Mouse (Mus musculus): ENCODE data around the gene Zdhhc22. TPM values are rescaled to one million over a fixed set of nuclear protein-coding genes. Genes with fewer than 3 reads are reported as not detected.

Gene Zdhhc22
- polyA plus RNA-seq, 1 experiment = not detected

DNA sequence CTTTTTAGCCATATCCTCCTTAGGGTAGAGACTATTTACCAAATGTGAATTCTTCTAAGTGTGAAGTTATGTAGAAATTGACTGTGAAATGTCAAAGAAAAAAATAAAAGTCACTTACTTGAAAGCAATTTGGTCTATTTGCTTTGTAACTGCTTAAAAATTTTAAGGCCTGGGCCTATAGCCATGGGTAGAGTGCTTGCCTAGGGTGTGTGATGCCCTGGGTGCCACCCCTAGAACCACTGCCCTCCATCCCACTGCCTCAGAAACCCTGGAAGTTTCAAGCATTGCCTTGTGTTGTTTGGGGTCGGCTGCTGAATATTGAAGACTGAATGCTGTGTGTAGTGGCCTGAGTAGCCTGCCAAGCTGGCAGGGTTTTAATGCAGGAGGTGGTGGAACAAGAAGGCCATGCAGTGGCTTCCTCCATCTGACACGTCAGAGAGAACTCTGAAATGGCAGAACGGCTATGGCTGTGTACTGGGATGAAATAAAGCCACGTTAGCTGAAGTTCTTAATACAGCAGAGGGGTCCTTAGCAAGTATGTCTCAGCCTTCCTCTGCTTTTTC lies 24.9 kb downstream of the Zdhhc22 start:
- 88% methylated on average over 4 of the region's 4 CpGs for WGBS
- Histone ChIP-seq H3K27ac (ENCODE audit: control insufficient read depth, insufficient read depth, low read depth, low read length, poor library complexity) (no peak overlapping the region), H3K4me1 (ENCODE audit: control insufficient read depth, insufficient read depth, low read length) (no peaks in the 10 kb centered on the region), H3K4me3 (replicated peaks; ENCODE audit: control insufficient read depth, low read depth, low read length) (no peak overlapping the region)
- TF ChIP-seq POLR2A (IDR thresholded peaks at IDR 0.05; ENCODE audit: borderline replicate concordance, control insufficient read depth, low read depth, low read length) (no peak), CTCF (IDR thresholded peaks at IDR 0.05; ENCODE audit: control insufficient read depth, insufficient read depth, low read length) (no peak)

DNA sequence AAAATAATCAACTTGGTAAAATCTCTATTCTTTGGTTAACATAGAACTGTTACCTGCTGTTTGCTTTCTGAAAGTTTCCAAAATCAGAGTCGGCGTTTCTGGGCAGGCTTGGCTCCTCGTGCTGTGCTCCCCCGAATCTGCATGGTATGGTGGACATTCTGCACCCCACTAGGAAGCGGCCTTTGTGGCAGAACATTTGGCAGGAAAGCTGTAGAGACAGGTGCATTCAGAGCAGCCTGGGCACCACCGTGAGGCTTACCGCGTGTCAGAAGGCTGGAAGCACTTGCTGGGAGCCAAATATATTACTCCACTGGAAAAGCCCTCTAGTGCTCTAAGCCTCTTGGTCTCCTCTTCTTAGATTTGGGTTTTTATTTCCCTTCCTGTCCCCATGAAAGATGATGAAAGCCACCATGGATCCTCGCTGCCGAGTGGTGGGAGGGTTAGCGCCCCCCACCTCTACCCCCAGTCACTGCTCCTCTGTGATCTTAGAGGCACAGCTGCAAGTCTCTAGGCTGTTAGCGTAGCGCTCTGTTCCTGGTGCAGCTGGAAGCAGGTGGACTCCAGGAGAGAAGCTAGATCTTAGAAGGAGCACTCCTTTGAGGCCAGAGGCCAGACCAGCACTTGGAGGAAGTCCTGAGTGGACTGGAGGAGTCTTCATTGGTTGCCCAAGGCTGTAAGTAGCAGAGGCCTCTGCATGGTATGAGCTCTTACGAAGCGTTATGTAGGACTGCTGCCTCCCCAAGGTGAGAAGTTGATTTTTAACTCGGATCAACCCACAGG lies 25.8 kb downstream of the Zdhhc22 start:
- H3K27ac ChIP-seq (ENCODE audit: control insufficient read depth, insufficient read depth, low read depth, low read length, poor library complexity) = no peak overlapping the region
- no peak overlapping the region for H3K4me3 ChIP-seq (replicated peaks; ENCODE audit: control insufficient read depth, low read depth, low read length)
- TF ChIP-seq POLR2A (IDR thresholded peaks at IDR 0.05; ENCODE audit: borderline replicate concordance, control insufficient read depth, low read depth, low read length) = no peak
- no peak for TF ChIP-seq CTCF (IDR thresholded peaks at IDR 0.05; ENCODE audit: control insufficient read depth, insufficient read depth, low read length)
- WGBS = 90% methylated on average over 16 of the region's 16 CpGs
- H3K4me1 ChIP-seq (ENCODE audit: control insufficient read depth, insufficient read depth, low read length) = no peaks in the 10 kb centered on the region

DNA sequence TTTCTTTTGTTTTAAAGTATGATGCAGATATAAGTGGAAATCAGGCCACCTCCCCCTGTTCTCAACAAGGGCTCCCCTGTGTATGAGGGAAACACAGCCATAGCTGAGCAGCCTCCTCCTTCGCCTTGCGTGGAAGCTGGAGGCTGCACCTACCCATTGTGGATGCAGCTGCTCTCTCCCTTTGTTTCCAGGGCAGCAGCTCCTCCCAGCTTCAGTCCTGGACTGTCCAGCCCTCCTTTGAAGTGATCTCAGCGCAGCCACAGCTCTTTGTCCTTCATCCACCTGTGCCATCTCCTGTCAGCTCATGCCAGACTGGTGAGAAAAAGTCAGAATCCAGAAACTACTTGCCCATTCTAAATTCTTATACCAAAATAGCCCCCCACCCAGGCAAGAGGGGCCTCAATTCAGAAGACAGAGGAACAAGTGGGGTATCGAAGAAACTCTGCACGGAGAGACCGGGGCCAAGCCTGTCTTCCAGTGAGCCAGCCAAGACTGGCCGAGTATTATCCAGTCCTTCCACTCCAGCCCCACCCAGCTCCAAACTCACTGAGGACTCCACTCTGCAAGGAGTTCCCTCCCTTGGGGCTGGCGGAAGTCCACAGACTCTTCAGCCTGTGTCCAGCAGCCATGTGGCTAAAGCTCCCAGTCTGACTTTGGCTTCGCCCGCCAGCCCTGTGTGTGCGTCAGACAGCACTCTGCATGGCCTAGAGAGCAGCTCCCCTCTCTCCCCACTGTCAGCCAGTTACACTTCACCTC lies 28.5 kb downstream of the Zdhhc22 start:
- Histone ChIP-seq H3K4me1 (ENCODE audit: control insufficient read depth, insufficient read depth, low read length) (no peaks in the 10 kb centered on the region), H3K27ac (ENCODE audit: control insufficient read depth, insufficient read depth, low read depth, low read length, poor library complexity) (no peak overlapping the region), H3K4me3 (replicated peaks; ENCODE audit: control insufficient read depth, low read depth, low read length) (no peak overlapping the region)
- TF ChIP-seq POLR2A (IDR thresholded peaks at IDR 0.05; ENCODE audit: borderline replicate concordance, control insufficient read depth, low read depth, low read length) (no peak), CTCF (IDR thresholded peaks at IDR 0.05; ENCODE audit: control insufficient read depth, insufficient read depth, low read length) (no peak)
- WGBS = 89% methylated on average over 11 of the region's 11 CpGs

DNA sequence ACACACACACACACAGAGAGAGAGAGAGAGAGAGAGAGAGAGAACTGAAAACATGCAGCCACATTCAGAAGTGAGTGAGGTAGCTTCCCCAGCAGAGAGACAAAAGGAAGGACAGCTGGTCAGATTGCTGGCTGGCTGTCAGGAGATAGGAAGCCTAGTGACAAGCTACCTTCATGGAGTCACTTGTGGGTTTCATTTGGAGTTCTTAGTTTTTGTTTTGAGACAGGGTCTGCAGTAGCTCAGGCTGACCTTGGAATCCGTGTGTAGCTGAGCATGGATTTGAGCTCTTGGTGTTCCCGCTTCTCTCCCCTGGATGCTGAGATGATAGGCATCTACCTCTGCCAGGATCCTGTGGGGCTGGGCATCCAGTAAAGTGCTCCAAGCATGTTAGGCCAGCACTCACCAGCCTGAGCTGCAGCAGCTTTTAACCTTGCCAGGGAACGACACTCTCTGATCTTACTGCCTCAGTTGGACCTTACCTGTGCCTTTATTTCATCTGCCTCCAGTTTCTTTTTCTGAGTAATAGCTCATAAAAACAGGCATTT lies 29.4 kb downstream of the Zdhhc22 start:
- TF ChIP-seq CTCF (IDR thresholded peaks at IDR 0.05; ENCODE audit: control insufficient read depth, insufficient read depth, low read length) (no peak), POLR2A (IDR thresholded peaks at IDR 0.05; ENCODE audit: borderline replicate concordance, control insufficient read depth, low read depth, low read length) (no peak)
- no peak overlapping the region for H3K27ac ChIP-seq (ENCODE audit: control insufficient read depth, insufficient read depth, low read depth, low read length, poor library complexity)
- no peak overlapping the region for H3K4me3 ChIP-seq (replicated peaks; ENCODE audit: control insufficient read depth, low read depth, low read length)
- WGBS = 96% methylated on average over 3 of the region's 3 CpGs
- no peaks in the 10 kb centered on the region for H3K4me1 ChIP-seq (ENCODE audit: control insufficient read depth, insufficient read depth, low read length)

DNA sequence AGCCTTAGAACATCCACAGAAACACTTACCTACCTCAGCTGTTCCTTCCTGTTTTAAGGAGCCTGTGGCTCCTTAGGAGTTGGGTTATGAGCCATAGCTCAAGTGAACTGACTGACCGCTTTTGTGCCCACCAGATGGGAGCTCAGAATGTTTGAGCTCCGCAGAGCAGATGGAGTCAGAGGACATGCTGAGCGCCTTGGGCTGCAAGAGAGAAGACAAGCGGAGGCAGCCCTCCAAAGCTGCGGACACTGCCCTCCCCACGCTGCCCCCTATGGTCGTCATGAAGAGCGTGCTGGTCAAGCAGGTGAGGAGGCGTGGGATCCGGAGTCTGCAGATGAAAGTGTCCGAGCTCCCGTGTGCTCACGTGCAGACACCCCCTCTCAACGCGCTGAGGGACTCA lies 30.1 kb downstream of the Zdhhc22 start:
- TF ChIP-seq POLR2A (IDR thresholded peaks at IDR 0.05; ENCODE audit: borderline replicate concordance, control insufficient read depth, low read depth, low read length) (no peak), CTCF (IDR thresholded peaks at IDR 0.05; ENCODE audit: control insufficient read depth, insufficient read depth, low read length) (no peak)
- H3K4me1 ChIP-seq (ENCODE audit: control insufficient read depth, insufficient read depth, low read length) = no peaks in the 10 kb centered on the region
- H3K27ac ChIP-seq (ENCODE audit: control insufficient read depth, insufficient read depth, low read depth, low read length, poor library complexity) = no peak overlapping the region
- no peak overlapping the region for H3K4me3 ChIP-seq (replicated peaks; ENCODE audit: control insufficient read depth, low read depth, low read length)
- WGBS = 90% methylated on average over 15 of the region's 15 CpGs

DNA sequence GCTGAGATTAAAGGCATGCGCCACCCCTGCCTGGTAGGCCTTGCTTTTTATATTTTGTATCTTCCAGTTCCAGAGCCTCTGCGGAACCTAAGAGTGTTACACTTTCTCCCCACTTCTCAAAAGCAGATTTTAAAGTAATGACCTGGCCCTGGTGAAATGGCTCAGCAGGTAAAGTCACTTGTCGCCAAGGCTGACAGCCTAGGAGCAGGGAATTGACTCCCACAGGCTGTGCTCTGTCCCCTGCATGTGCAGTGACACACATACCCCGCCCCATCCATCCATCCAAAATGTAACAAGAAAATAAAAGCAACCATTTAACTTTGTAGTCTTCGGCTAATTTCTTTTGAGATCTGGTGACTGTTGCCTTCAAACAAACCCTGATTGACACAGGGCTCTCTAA lies 30.6 kb downstream of the Zdhhc22 start:
- WGBS = 91% methylated on average over 5 of the region's 5 CpGs
- no peak overlapping the region for H3K27ac ChIP-seq (ENCODE audit: control insufficient read depth, insufficient read depth, low read depth, low read length, poor library complexity)
- H3K4me3 ChIP-seq (replicated peaks; ENCODE audit: control insufficient read depth, low read depth, low read length) = no peak overlapping the region
- no peak for TF ChIP-seq CTCF (IDR thresholded peaks at IDR 0.05; ENCODE audit: control insufficient read depth, insufficient read depth, low read length)
- TF ChIP-seq POLR2A (IDR thresholded peaks at IDR 0.05; ENCODE audit: borderline replicate concordance, control insufficient read depth, low read depth, low read length) = no peak
- no peaks in the 10 kb centered on the region for H3K4me1 ChIP-seq (ENCODE audit: control insufficient read depth, insufficient read depth, low read length)

DNA sequence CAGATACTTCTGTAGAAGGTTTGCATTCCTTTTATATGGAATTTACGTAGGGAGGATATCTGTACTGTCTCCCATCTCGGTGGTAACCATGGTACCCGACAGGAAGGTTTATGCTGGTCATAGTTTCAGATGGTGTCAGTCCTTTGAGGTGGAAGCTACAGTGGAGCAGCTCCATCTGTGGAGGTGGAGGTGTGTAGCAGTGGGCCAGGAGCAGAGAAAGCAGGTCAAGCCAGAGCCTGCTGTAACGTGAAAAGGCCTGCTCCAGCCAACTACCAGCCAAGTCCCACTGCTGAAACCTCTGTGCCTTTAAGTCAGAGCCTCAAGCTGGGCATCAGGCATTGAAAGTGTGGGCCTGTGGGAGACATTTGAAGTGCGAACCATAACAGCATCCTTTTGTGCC lies 31.7 kb downstream of the Zdhhc22 start:
- TF ChIP-seq POLR2A (IDR thresholded peaks at IDR 0.05; ENCODE audit: borderline replicate concordance, control insufficient read depth, low read depth, low read length) = no peak
- TF ChIP-seq CTCF (IDR thresholded peaks at IDR 0.05; ENCODE audit: control insufficient read depth, insufficient read depth, low read length) = no peak
- H3K4me3 ChIP-seq (replicated peaks; ENCODE audit: control insufficient read depth, low read depth, low read length) = no peak overlapping the region
- 92% methylated on average over 5 of the region's 5 CpGs for WGBS
- H3K27ac ChIP-seq (ENCODE audit: control insufficient read depth, insufficient read depth, low read depth, low read length, poor library complexity) = no peak overlapping the region
- H3K4me1 ChIP-seq (ENCODE audit: control insufficient read depth, insufficient read depth, low read length) = no peaks in the 10 kb centered on the region

DNA sequence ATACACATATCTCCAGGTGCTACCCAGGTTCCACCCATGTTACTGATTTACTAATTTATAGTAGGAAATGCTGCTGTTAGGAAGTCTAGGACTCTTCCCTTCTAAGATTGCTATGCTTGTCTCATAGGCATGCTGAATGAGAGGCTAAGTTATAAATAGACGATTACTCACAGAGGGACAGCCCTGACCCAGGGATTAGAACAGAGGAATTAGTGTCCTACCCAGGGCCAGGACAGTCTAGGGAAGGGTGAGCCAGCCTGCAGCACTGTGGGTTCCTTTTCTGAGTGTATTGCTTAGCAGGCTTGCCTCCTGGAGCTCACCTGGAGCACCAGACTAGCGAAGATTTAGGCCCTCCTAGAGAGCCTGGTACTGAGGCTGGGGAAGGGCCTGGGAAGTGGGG lies 34.3 kb downstream of the Zdhhc22 start:
- Histone ChIP-seq H3K4me3 (replicated peaks; ENCODE audit: control insufficient read depth, low read depth, low read length) (no peak overlapping the region), H3K27ac (ENCODE audit: control insufficient read depth, insufficient read depth, low read depth, low read length, poor library complexity) (no peak overlapping the region), H3K4me1 (ENCODE audit: control insufficient read depth, insufficient read depth, low read length) (peaks cover under 1% of the 10 kb centered on the region; the same call in 1 of the 2 replicates)
- WGBS = 88% methylated on average over 2 of the region's 2 CpGs
- TF ChIP-seq CTCF (IDR thresholded peaks at IDR 0.05; ENCODE audit: control insufficient read depth, insufficient read depth, low read length) = no peak
- no peak for TF ChIP-seq POLR2A (IDR thresholded peaks at IDR 0.05; ENCODE audit: borderline replicate concordance, control insufficient read depth, low read depth, low read length)

All from bone marrow, adult 2 months (tissue).